Mouse (Mus musculus) heart, postnatal 0 days (tissue): ENCODE results near the gene Fcgr2b. TPM values are rescaled to one million over a fixed set of nuclear protein-coding genes. Genes with fewer than 3 reads are reported as not detected.
"Not testable (repeated sequence)": the region's sequence is repeated elsewhere in the genome, so short reads cannot be mapped to it uniquely, and the experiment has no call there.

ENCODE experiments used
- ATAC-seq: fragments of 200-750 bp; cut with Nextera tagmentation; 2 replicates; pipeline ENCODE4 v1.8.0; 2017; ENCODE audit warnings: low read depth, moderate number of reproducible peaks, moderate library complexity; ENCODE audit not compliant: insufficient read depth
- DNase-seq: peaks from one replicate; pipeline ENCODE4 v3.0.0-alpha.2; 2016; ENCODE audit warnings: low spot score
- H3K27ac ChIP-seq: fragments of 300-500 bp; sonication (generic); 2 replicates; pipeline ENCODE4 v1.5.1; 2014; ENCODE audit warnings: low read depth, mild to moderate bottlenecking
- H3K27me3 ChIP-seq: fragments of 300-500 bp; sonication (generic); 2 replicates; pipeline ENCODE4 v1.6.1; 2014; ENCODE audit warnings: low read length, mixed read lengths; ENCODE audit not compliant: control insufficient read depth, insufficient read depth
- H3K36me3 ChIP-seq: fragments of 300-500 bp; sonication (generic); replicated peaks from 2 replicates; pipeline ENCODE4 v1.6.1; 2014; ENCODE audit warnings: low read length, mixed read lengths; ENCODE audit not compliant: control insufficient read depth, insufficient read depth
- H3K4me1 ChIP-seq: fragments of 300-500 bp; sonication (generic); 2 replicates; pipeline ENCODE4 v1.6.1; 2014; ENCODE audit warnings: antibody characterized with exemption; ENCODE audit not compliant: control insufficient read depth, insufficient read depth
- H3K4me2 ChIP-seq: fragments of 300-500 bp; sonication (generic); 2 replicates; pipeline ENCODE4 v1.6.1; 2014; ENCODE audit warnings: low read depth, mild to moderate bottlenecking, low read length, moderate library complexity
- H3K4me3 ChIP-seq: fragments of 300-500 bp; sonication (generic); 2 replicates; pipeline ENCODE4 v1.5.1; 2014; ENCODE audit warnings: low read depth, low read length
- H3K9ac ChIP-seq: fragments of 300-500 bp; sonication (generic); replicated peaks from 2 replicates; pipeline ENCODE4 v1.6.1; 2014; ENCODE audit warnings: low read depth, low read length, mixed read lengths
- H3K9me3 ChIP-seq: fragments of 300-500 bp; sonication (generic); replicated peaks from 2 replicates; pipeline ENCODE4 v1.6.1; 2016; ENCODE audit warnings: low read length; ENCODE audit not compliant: control insufficient read depth
- CTCF ChIP-seq: IDR thresholded peaks from 2 replicates; pipeline ENCODE4 v1.5.1; 2016; ENCODE audit warnings: antibody characterized with exemption, control low read depth, low read depth
- EP300 ChIP-seq: IDR thresholded peaks from 2 replicates; pipeline ENCODE4 v1.6.1; 2016; ENCODE audit warnings: antibody characterized with exemption, low read depth
- WGBS: fragments of 180-500 bp; shearing (Covaris S2); extraction: QIAGEN DNeasy Blood & Tissue Kit; methylation state at CpG from one replicate; pipeline ENCODE4 v1.1.7; 2014; 5-methylcytosine and 5-hydroxymethylcytosine counted together
- polyA plus RNA-seq: library from polyadenylated mRNA; unstranded; fragments of >200 nt; fragmentation: Nextera tagmentation; extraction: Ambion mirVana; gene quantifications from 2 replicates; pipeline ENCODE4 v1.2.1, GENCODE M21; 2015
- total RNA-seq: library from RNA; depleted of rRNA; stranded (reverse); fragments of >200 nt; gene quantifications from 2 replicates; pipeline ENCODE4 v1.2.3, GENCODE M21; 2014; ENCODE audit warnings: low replicate concordance

The Fcgr2b gene
- total and polyA plus RNA-seq, 2 experiments from 2014 or later = 1.4 to 2.3 TPM

- Histone ChIP-seq H3K4me2 (no peak overlapping the region), H3K4me3 (no peak overlapping the region), H3K9ac (no peak overlapping the region), H3K27me3 (no peaks in the 10 kb centered on the region), H3K27ac (no peak overlapping the region), H3K9me3 (no peaks in the 10 kb centered on the region), H3K36me3 (no peaks in the 10 kb centered on the region), H3K4me1 (no peaks in the 10 kb centered on the region)
- TF ChIP-seq EP300 = no peak
- no peak for TF ChIP-seq CTCF
- WGBS = 69% methylated on average over 5 of the region's 5 CpGs
- DNase-seq = no peak
- ATAC-seq = no peak
Observed at GRCm38 (mm10) chr1:170985861-170986260, 9.5 kb upstream of the Fcgr2b start.

- H3K4me1 ChIP-seq = no peaks in the 10 kb centered on the region
- H3K4me3 ChIP-seq = no peak overlapping the region
- H3K27me3 ChIP-seq = no peaks in the 10 kb centered on the region
- no peaks in the 10 kb centered on the region for H3K9me3 ChIP-seq
- ATAC-seq (no peak), DNase-seq (no peak)
- WGBS = 75% methylated on average over 3 of the region's 3 CpGs
- no peak overlapping the region for H3K9ac ChIP-seq
- no peak for TF ChIP-seq EP300
- no peak for TF ChIP-seq CTCF
- no peak overlapping the region for H3K4me2 ChIP-seq
- no peaks in the 10 kb centered on the region for H3K36me3 ChIP-seq
- H3K27ac ChIP-seq = no peak overlapping the region
Observed at GRCm38 (mm10) chr1:170985092-170985491, 8.7 kb upstream of the Fcgr2b start.

GRCm38 (mm10) chr1:170983066-170983465 is 6.7 kb upstream of the Fcgr2b start:
- no peak for ATAC-seq
- Histone ChIP-seq H3K27me3 (no peaks in the 10 kb centered on the region), H3K4me3 (no peak overlapping the region), H3K4me1 (no peaks in the 10 kb centered on the region), H3K36me3 (no peaks in the 10 kb centered on the region), H3K27ac (no peak overlapping the region), H3K9ac (no peak overlapping the region), H3K9me3 (no peaks in the 10 kb centered on the region), H3K4me2 (no peak overlapping the region)
- TF ChIP-seq EP300 (no peak), CTCF (no peak)
- WGBS = 76% methylated on average over 4 of the region's 4 CpGs
- no peak for DNase-seq

- Histone ChIP-seq H3K4me1 (no peaks in the 10 kb centered on the region), H3K27me3 (no peaks in the 10 kb centered on the region), H3K9ac (no peak overlapping the region), H3K27ac (no peak overlapping the region), H3K4me3 (no peak overlapping the region), H3K4me2 (no peak overlapping the region), H3K9me3 (no peaks in the 10 kb centered on the region), H3K36me3 (no peaks in the 10 kb centered on the region)
- DNase-seq = no peak
- no peak for TF ChIP-seq EP300
- no peak for TF ChIP-seq CTCF
- WGBS = 71% methylated on average over 2 of the region's 2 CpGs
- no peak for ATAC-seq
Observed at GRCm38 (mm10) chr1:170982301-170982700, 6.0 kb upstream of the Fcgr2b start.

GRCm38 (mm10) chr1:170981679-170982078 is 5.3 kb upstream of the Fcgr2b start:
- H3K4me1 ChIP-seq, H3K4me2 ChIP-seq, H3K4me3 ChIP-seq, H3K27ac ChIP-seq, ATAC-seq, H3K27me3 ChIP-seq, H3K9ac ChIP-seq, H3K36me3 ChIP-seq, DNase-seq, H3K9me3 ChIP-seq: not testable (repeated sequence)
- 57% methylated on average over 1 of the region's 1 CpGs for WGBS

GRCm38 (mm10) chr1:170978601-170979000 is 2.3 kb upstream of the Fcgr2b start:
- ATAC-seq (no peak), DNase-seq (no peak)
- Histone ChIP-seq H3K27me3 (no peaks in the 10 kb centered on the region), H3K4me3 (no peak overlapping the region), H3K9ac (no peak overlapping the region), H3K4me2 (no peak overlapping the region), H3K27ac (no peak overlapping the region), H3K9me3 (no peaks in the 10 kb centered on the region), H3K36me3 (no peaks in the 10 kb centered on the region), H3K4me1 (no peaks in the 10 kb centered on the region)
- TF ChIP-seq CTCF (no peak), EP300 (no peak)
- 66% methylated on average over 4 of the region's 4 CpGs for WGBS
